Mouse (Mus musculus) frontal cortex, postnatal 14 days (tissue): Measurements from ENCODE around the gene Actr3.
"Not testable (repeated sequence)": the region's sequence is repeated elsewhere in the genome, so short reads cannot be mapped to it uniquely, and the experiment has no call there.

Experiments
- DNase-seq, 2 experiments: peaks; one replicate each; pipeline ENCODE4 v3.0.0; 2022; ENCODE audit warnings: low spot score in 2 of 2

The Actr3 gene

GRCm38 (mm10) chr1:125438826-125439225, 3.3 kb upstream of the Actr3 start:
- DNase-seq: no peak

GRCm38 (mm10) chr1:125437927-125438326, 2.4 kb upstream of the Actr3 start:
- no peak for DNase-seq

GRCm38 (mm10) chr1:125437161-125437560, 1.6 kb upstream of the Actr3 start:
- DNase-seq: no peak

GRCm38 (mm10) chr1:125435018-125435368, 534 bp downstream of the Actr3 start:
- DNase-seq: no peak

GRCm38 (mm10) chr1:125434485-125435001, 984 bp downstream of the Actr3 start:
- peak; percentile 35 to 42 for DNase-seq

GRCm38 (mm10) chr1:125431286-125431685, 4.2 kb downstream of the Actr3 start:
- DNase-seq: no peak

- no peak for DNase-seq
Measured at GRCm38 (mm10) chr1:125430737-125431136, 4.8 kb downstream of the Actr3 start.

GRCm38 (mm10) chr1:125429984-125430383, 5.5 kb downstream of the Actr3 start:
- no peak for DNase-seq

GRCm38 (mm10) chr1:125428315-125428714, 7.2 kb downstream of the Actr3 start:
- no peak for DNase-seq

- DNase-seq: no peak
Measured at GRCm38 (mm10) chr1:125426387-125427045, 9.0 kb downstream of the Actr3 start.

GRCm38 (mm10) chr1:125419906-125420305, 15.6 kb downstream of the Actr3 start:
- DNase-seq: no peak

- DNase-seq: no peak
Measured at GRCm38 (mm10) chr1:125418732-125419131, 16.8 kb downstream of the Actr3 start.

- DNase-seq: no peak
Measured at GRCm38 (mm10) chr1:125407220-125407619, 28.3 kb downstream of the Actr3 start.

GRCm38 (mm10) chr1:125395391-125395790, 40.1 kb downstream of the Actr3 start:
- DNase-seq: no peak

GRCm38 (mm10) chr1:125393324-125393723, 42.2 kb downstream of the Actr3 start:
- DNase-seq: not testable (repeated sequence)

GRCm38 (mm10) chr1:125390065-125390754, 45.3 kb downstream of the Actr3 start:
- not testable (repeated sequence) for DNase-seq

- not testable (repeated sequence) for DNase-seq
Measured at GRCm38 (mm10) chr1:125389634-125390033, 45.9 kb downstream of the Actr3 start.

GRCm38 (mm10) chr1:125388370-125388769, 47.2 kb downstream of the Actr3 start:
- DNase-seq: no peak

- DNase-seq: no peak
Measured at GRCm38 (mm10) chr1:125386217-125386616, 49.3 kb downstream of the Actr3 start.

GRCm38 (mm10) chr1:125382622-125383021, 52.9 kb downstream of the Actr3 start:
- DNase-seq: no peak

GRCm38 (mm10) chr1:125378889-125379288, 56.6 kb downstream of the Actr3 start:
- DNase-seq: no peak

GRCm38 (mm10) chr1:125372855-125373254, 62.7 kb downstream of the Actr3 start:
- DNase-seq: peak in 1 of 2 experiments; percentile 25

GRCm38 (mm10) chr1:125370779-125371178, 64.7 kb downstream of the Actr3 start:
- peak in 1 of 2 experiments; percentile 51 for DNase-seq
